Mouse (Mus musculus) liver, adult 2 months (tissue): ENCODE measurements around the gene Styk1.

ENCODE experiments used
- CTCF ChIP-seq: fragments of 200-500 bp; IDR thresholded peaks from 2 replicates; pipeline ENCODE4 v1.5.1; 2011; ENCODE audit warnings: low read depth, low read length, control low read depth
- POLR2A ChIP-seq: fragments of 200-500 bp; IDR thresholded peaks from 2 replicates; pipeline ENCODE4 v1.6.1; 2011; ENCODE audit warnings: low read length, control low read depth; ENCODE audit not compliant: insufficient read depth; ENCODE audit errors: extremely low read depth

GRCm38 (mm10) chr6:131290430-131290829 is 63.0 kb downstream of the Styk1 start:
- peak; percentile 72 for TF ChIP-seq CTCF
- TF ChIP-seq POLR2A: no peak
